Mouse (Mus musculus): Measurements from ENCODE around the gene Zfc3h1.

- TF ChIP-seq GATA1 (IDR thresholded peaks at IDR 0.05; ENCODE audit: borderline replicate concordance, low read length): no peak
- TF ChIP-seq FLI1 (IDR thresholded peaks at IDR 0.05; ENCODE audit: low read length): no peak
Observed at GRCm38 (mm10) chr10:115339820-115340328, 44.9 kb upstream of the Zfc3h1 start.
